Mouse (Mus musculus) heart, adult 2 months (tissue): ENCODE data around the gene Gk5. TPM values are rescaled to one million over a fixed set of nuclear protein-coding genes. Genes with fewer than 3 reads are reported as not detected.

Experiments
- DNase-seq, 2 experiments: peaks; one replicate each; pipeline ENCODE4 v3.0.0; 2021
- H3K27ac ChIP-seq: fragments of 200-600 bp; 2 replicates; pipeline ENCODE4 v1.8.1; 2022
- H3K27me3 ChIP-seq: fragments of 200-500 bp; 2 replicates; pipeline ENCODE4 v1.6.1; 2012; ENCODE audit warnings: mild to moderate bottlenecking, low read length, inconsistent platforms, mixed read lengths; ENCODE audit not compliant: control insufficient read depth, insufficient read depth
- H3K36me3 ChIP-seq: fragments of 200-500 bp; 2 replicates; pipeline ENCODE4 v1.6.1; 2012; ENCODE audit warnings: low read length, inconsistent platforms; ENCODE audit not compliant: control insufficient read depth, insufficient read depth
- H3K4me1 ChIP-seq: fragments of 200-500 bp; 2 replicates; pipeline ENCODE4 v1.6.1; 2011; ENCODE audit warnings: low read length; ENCODE audit not compliant: control insufficient read depth, insufficient read depth
- H3K4me3 ChIP-seq: fragments of 200-600 bp; 2 replicates; pipeline ENCODE4 v1.8.1; 2022
- H3K79me2 ChIP-seq: fragments of 200-500 bp; replicated peaks from 2 replicates; pipeline ENCODE4 v1.6.1; 2012; ENCODE audit warnings: mild to moderate bottlenecking, inconsistent platforms, low read length, moderate library complexity, mixed read lengths; ENCODE audit not compliant: control insufficient read depth, insufficient read depth
- H3K9ac ChIP-seq: fragments of 200-500 bp; 2 replicates; pipeline ENCODE4 v1.6.1; 2012; ENCODE audit warnings: low read depth, mild to moderate bottlenecking, control low read depth, inconsistent platforms, low read length, mixed read lengths
- CTCF ChIP-seq: fragments of 200-600 bp; IDR thresholded peaks from 2 replicates; pipeline ENCODE4 v1.8.1; 2022; ENCODE audit warnings: antibody characterized with exemption, mild to moderate bottlenecking, moderate library complexity
- EP300 ChIP-seq: fragments of 200-500 bp; IDR thresholded peaks from 2 replicates; pipeline ENCODE4 v1.6.1; 2011; ENCODE audit warnings: low read depth, low read length, control low read depth; ENCODE audit not compliant: insufficient read depth
- POLR2A ChIP-seq: fragments of 200-500 bp; IDR thresholded peaks from 2 replicates; pipeline ENCODE4 v1.6.1; 2011; ENCODE audit warnings: mild to moderate bottlenecking, low read depth, low read length, control low read depth; ENCODE audit not compliant: insufficient read depth
- WGBS: fragments of 180-500 bp; shearing (Covaris S2); methylation state at CpG from one replicate; pipeline ENCODE4 v1.1.7; 2018; 5-methylcytosine and 5-hydroxymethylcytosine counted together
- intact Hi-C: fragments of 180-260 bp; cut with DNase I; formaldehyde crosslinking; loops from one replicate; pipeline ENCODE4 v1.15.1; 2025
- polyA plus RNA-seq: library from polyadenylated mRNA; depleted of rRNA; stranded (reverse); fragments of >200 nt; gene quantifications from 2 replicates; pipeline ENCODE4 v1.2.3, GENCODE M21; 2012
- total RNA-seq, 2 experiments: library from RNA; stranded (reverse); gene quantifications; 2 replicates each; pipeline ENCODE4 v1.2.3; 2021

Gk5 gene
- total and polyA plus RNA-seq, 3 experiments = 2.0 to 3.1 (median 2.7) TPM

DNA sequence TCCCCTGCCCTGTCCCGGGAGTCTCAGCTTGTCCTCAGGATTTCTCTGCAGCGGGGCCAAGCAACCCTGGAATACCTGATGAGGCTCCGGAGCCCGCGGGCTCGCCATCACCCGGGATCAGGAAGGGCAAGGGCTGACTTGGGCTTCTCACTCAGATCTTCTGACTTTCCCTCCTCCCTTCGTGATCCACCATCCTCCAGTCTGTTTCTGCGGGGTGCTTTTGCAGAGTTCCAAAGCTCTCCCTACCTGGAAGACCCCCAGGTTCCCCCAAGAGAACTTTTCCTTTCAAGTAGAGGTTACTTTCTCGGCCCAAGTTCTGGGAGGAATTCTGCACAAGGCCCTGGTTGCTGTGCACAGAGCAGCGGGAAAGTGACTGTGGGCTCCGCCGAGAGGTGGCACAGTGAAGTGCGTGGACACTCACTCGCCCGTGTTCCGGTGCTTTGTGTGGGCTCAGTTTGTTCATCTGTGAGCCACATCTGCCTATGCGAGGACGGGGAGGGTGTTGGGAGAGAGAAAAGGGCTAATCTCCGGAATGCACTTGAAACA, 77.5 kb downstream of the Gk5 start:
- WGBS = under 1% methylated on average over 20 of the region's 20 CpGs
- H3K27ac ChIP-seq = peak overlapping the region; percentile 92
- peak overlapping the region; percentile 81 for H3K9ac ChIP-seq
- H3K79me2 ChIP-seq = 0 out of 2 replicates have a peak, but pooled peaks cover 1% of the 10 kb centered on the region
- DNase-seq = peak; percentile 57 to 67
- no peaks in the 10 kb centered on the region for H3K36me3 ChIP-seq
- intact Hi-C loops = loop anchor here (5.0 to 10.0 kb wide), 2 partner anchors 242 to 339 kb away; partner anchors contain the start of genes Atr and Xrn1
- TF ChIP-seq EP300 (no peak), POLR2A (no peak), CTCF (peak; percentile 49)
- H3K27me3 ChIP-seq = no peaks in the 10 kb centered on the region
- H3K4me3 ChIP-seq = peak overlapping the region; percentile 92
- no peaks in the 10 kb centered on the region; the same call in none of the 2 replicates for H3K4me1 ChIP-seq

DNA sequence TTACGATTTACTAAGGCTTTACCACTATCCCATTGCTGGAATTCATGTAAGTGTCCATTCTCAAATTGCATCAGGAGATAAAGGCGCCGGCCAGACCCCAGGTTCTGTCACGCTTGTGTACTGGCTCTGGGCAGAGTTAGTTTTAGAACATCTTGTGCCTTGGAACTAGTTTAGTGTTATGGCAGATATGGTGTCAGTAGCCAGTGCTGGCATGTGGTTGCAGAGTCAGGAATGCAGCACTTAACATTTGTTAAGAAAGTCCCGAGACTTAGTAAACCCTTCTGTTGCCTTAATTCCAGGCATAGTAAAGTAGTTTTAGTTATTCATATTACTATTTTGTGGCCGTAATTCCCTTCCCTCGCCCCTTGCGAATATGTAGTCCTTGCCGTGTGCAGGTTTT, 78.6 kb downstream of the Gk5 start:
- H3K79me2 ChIP-seq = 0 out of 2 replicates have a peak, but pooled peaks cover 1% of the 10 kb centered on the region
- peak overlapping the region; percentile 92 for H3K27ac ChIP-seq
- H3K4me3 ChIP-seq = peak overlapping the region; percentile 92
- TF ChIP-seq POLR2A = 0 out of 2 replicates have a peak, but pooled peaks have one; percentile 27
- no peak for TF ChIP-seq CTCF
- H3K36me3 ChIP-seq = no peaks in the 10 kb centered on the region
- DNase-seq = peak; percentile 25 to 47
- WGBS = 60% methylated on average over 9 of the region's 9 CpGs
- intact Hi-C loops = loop anchor here (5.0 to 10.0 kb wide), 2 partner anchors 243 to 341 kb away; partner anchors contain the start of genes Atr and Xrn1
- no peaks in the 10 kb centered on the region for H3K27me3 ChIP-seq
- H3K4me1 ChIP-seq = no peaks in the 10 kb centered on the region; the same call in none of the 2 replicates
- H3K9ac ChIP-seq = peak overlapping the region; percentile 48

DNA sequence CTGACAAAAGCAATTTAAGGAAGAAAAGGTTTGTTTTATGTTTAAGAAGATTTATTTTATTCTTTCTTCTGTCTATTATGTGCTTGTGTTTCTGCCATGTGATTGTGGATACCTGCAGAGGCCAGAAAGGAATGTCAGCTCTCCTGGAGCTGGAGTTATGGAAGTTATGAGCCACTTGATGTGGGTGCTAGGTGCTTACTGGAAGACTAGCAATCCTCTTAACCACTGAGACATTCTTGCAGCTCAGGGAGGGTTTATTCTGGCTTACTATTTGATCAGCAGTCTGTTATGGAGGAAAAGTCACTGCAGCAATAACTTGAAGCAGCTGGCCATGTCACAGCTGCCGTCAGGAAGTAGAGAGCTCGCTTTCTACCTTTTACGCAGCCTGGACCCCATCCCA, 84.5 kb downstream of the Gk5 start:
- Histone ChIP-seq H3K27ac (no peak overlapping the region), H3K9ac (no peak overlapping the region), H3K4me1 (no peaks in the 10 kb centered on the region), H3K79me2 (0 out of 2 replicates have a peak, but pooled peaks cover 3% of the 10 kb centered on the region), H3K36me3 (no peaks in the 10 kb centered on the region), H3K27me3 (no peaks in the 10 kb centered on the region), H3K4me3 (no peak overlapping the region)
- 94% methylated on average over 3 of the region's 3 CpGs for WGBS
- no peak for DNase-seq
- intact Hi-C loops = no loop called here
- TF ChIP-seq POLR2A = no peak
- TF ChIP-seq EP300 = no peak
- no peak for TF ChIP-seq CTCF

DNA sequence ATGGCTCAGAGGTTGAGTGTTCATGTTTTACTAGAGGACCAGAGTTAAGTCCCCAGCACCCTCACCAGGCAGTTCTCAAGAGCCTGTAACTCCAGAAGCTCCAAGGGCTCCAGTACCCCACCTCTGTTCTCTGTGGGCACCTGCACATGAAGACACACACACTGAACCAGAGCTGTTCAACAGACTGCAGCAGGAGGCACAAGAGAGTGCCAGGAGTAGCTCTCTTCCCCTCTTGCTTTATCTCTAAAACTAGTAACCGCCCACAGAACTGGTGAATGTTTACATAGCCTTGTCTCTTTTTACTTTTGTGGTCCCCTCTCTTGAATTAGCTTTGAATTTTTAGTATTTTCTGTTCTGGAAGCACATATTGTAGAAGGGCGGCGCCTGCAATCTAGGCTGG, 88.3 kb downstream of the Gk5 start:
- 90% methylated on average over 3 of the region's 3 CpGs for WGBS
- Histone ChIP-seq H3K9ac (no peak overlapping the region), H3K79me2 (0 out of 2 replicates have a peak, but pooled peaks cover 2% of the 10 kb centered on the region), H3K27ac (no peak overlapping the region), H3K4me3 (no peak overlapping the region), H3K4me1 (no peaks in the 10 kb centered on the region), H3K27me3 (no peaks in the 10 kb centered on the region), H3K36me3 (no peaks in the 10 kb centered on the region)
- TF ChIP-seq EP300 (no peak), CTCF (no peak), POLR2A (no peak)
- intact Hi-C loops = no loop called here
- DNase-seq = no peak

DNA sequence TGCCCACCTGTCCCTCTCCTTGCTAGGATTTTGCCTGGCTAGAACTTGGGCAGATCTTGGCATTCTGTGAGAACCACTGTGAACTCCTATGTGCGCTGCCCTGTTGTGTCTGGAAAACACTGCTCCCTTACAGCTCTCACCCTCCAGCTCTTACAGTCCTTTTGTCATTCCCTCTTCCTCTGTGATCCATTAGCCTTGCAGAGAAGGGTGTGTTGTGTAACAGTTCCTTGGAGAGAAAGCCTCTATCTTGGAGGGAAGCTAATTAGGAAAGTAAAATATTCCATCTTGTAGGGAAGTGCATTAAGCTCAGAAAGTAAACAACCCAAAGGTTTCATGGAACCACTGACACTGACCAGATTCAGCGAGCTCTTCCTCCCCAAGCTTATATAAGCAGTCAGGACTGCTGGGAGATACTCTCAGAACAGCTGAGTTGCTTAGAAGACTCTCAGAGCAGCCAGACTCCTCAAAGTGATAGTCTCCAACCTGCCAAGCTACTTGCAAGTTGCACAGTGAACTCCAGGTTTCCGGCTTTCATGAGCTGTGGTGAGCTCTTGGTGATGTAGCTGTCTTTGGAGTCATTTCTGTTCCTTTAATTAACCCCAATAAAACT, 94.0 kb downstream of the Gk5 start:
- Histone ChIP-seq H3K36me3 (no peaks in the 10 kb centered on the region), H3K27ac (no peak overlapping the region), H3K4me1 (no peaks in the 10 kb centered on the region), H3K27me3 (no peaks in the 10 kb centered on the region), H3K9ac (no peak overlapping the region), H3K4me3 (no peak overlapping the region), H3K79me2 (no peaks in the 10 kb centered on the region; the same call in 1 of the 2 replicates)
- 73% methylated on average over 3 of the region's 3 CpGs for WGBS
- intact Hi-C loops = no loop called here
- TF ChIP-seq CTCF = no peak
- TF ChIP-seq EP300 = no peak
- TF ChIP-seq POLR2A = no peak
- DNase-seq = no peak

DNA sequence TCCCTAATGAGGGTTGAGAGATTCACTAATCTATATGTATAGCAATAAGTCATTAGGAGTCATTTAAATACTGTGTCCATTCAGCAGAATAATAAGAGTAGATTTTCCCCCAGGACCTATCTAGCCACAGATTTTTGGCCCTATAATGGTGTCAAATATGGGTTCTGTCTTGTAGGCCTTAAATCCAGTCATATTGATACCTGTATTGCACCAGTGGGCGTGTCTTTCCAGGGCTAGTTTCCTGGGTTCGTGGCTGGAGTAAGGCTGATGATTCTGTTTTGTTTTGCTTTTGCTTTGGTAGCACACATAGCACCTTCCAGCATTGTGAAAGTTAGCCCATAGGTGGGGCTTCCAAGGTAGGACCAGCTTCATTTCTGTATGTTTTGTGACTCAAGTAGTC, 95.0 kb downstream of the Gk5 start:
- Histone ChIP-seq H3K4me3 (no peak overlapping the region), H3K9ac (no peak overlapping the region), H3K27ac (no peak overlapping the region), H3K79me2 (no peaks in the 10 kb centered on the region; the same call in 1 of the 2 replicates), H3K4me1 (no peaks in the 10 kb centered on the region), H3K27me3 (no peaks in the 10 kb centered on the region), H3K36me3 (no peaks in the 10 kb centered on the region)
- no peak for TF ChIP-seq CTCF
- TF ChIP-seq POLR2A = no peak
- no peak for TF ChIP-seq EP300
- intact Hi-C loops = no loop called here
- DNase-seq = no peak
- WGBS = 98% methylated on average over 2 of the region's 2 CpGs
